Mouse (Mus musculus): ENCODE results near the gene Gm2381.
"Not testable (repeated sequence)": the region's sequence is repeated elsewhere in the genome, so short reads cannot be mapped to it uniquely, and the experiment has no call there.

Gene Gm2381

DNA sequence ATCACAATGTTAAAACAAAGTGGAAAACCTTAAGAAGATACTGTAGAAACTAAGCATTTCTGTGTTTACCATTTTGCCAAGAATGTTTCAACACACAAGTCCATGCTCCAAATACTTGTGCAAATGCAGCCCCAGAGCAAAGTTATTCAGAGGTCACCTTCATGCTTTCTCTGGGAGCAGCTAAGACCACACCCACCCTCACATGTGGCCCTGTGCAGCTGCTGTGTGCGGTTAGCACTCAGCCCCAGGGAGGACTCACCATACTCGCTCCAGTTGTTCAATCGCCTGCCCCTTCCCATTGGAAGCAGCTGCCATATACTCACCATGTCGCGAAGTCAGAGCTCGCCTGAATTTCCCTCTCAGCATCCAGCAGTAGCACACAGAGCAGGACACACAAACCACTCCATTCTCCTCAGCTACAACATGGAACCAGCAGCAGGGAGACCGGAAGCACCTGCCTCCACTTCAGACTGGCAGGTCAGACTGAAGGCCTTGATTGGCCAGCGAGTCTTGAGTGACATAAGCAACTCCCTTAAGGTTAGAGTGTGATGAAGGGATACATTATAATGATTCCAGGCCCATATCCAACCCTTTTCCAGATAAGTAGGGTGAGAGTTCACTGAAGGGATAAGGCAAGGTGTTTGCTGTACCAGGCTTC is at the start of gene Gm2381:
Gene Gm2381, minus strand, starts transcription at position 434 of the 658 bp plus-strand sequence.
- not testable (repeated sequence) for DNase-seq (ENCODE audit: low read depth, low spot score)

DNA sequence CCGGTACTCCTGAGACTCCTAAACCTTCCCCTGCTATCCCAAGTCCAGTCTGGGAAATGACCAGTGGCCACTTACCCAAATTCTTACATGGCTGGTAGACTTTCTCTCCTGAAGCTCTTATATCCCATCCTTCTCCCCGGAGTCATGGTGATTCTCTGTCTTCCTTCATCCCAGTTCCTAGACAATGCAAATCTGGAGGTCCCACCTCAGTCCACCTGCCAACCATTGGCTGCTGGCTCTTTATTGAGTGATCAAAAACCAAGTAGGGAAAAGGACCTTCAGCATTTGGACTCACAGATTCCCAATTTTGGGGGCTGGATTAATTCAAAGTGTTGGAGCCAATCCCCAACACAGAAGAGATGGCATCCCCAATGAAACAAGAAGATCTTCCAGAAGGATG is 31.0 kb upstream of the Gm2381 start:
- not testable (repeated sequence) for DNase-seq (ENCODE audit: low read depth, low spot score)

- DNase-seq (ENCODE audit: low read depth, low spot score): no peak
Measured at GRCm38 (mm10) chr7:42878090-42878489, 11.1 kb upstream of the Gm2381 start.

DNA sequence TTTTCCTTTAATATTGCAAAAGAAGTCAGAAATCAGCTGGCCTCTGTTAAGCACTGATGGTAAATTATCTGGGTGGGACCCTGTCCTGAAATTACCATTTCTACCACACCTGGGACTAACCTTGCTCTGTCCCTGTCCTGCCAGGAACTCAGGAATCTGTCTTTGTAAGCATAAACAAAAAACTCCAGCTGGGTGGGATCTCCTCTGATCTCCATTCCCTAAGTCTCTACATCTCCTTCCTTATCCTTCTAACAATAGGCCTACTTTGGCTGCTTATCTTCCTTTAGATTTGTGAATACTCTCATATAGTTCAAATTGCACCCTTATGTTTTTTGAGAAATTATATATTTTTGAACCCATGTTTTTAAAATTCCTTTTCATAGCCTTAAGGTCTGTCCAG is 28.7 kb downstream of the Gm2381 start:
- not testable (repeated sequence) for DNase-seq (ENCODE audit: low read depth, low spot score)

DNA sequence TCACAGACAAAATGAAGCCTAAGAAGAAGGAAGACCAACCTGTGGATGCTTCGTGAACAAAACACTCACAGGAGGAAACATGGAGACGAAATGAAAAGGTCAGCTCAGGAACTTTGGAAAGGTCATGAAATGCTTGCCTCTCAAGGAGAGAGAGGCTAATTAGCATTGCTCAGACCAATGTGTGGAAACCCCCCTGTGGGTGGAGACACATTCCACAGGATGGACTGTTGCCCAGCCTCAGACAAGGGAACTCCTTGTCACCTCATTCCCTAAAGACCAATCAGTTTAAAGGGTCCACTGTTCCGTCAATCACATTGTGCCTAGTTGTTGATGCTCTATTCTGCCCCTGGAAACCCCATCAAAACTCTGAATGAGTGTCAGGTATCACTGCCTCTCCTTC is 34.8 kb downstream of the Gm2381 start:
- no peak for DNase-seq (ENCODE audit: low read depth, low spot score)

DNA sequence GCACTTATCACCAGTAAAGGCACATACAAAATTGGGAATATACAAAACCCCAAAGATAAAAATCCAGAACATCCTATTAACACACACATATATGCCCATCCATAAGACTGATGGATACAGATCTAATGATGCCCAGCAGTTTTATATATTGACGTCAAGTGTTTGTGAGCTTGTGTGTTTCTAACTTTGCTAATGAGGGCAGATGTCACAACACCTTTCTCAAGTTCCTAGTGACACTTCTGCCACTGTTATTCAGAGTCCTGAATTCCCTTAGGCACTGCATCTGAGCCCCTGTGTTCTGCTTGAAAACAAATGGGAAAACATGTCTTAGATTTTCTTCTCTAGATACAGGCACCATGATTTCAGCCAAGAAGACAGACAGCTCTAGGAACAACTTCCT is 73.6 kb downstream of the Gm2381 start, which contains the start of gene Vmn2r62:
Gene Vmn2r62, minus strand, starts transcription at position 101 of the 400 bp plus-strand sequence.
- not testable (repeated sequence) for DNase-seq (ENCODE audit: low read depth, low spot score)
